ENCODE assay signal across 8 mouse cellular contexts in the genomic region with DNA sequence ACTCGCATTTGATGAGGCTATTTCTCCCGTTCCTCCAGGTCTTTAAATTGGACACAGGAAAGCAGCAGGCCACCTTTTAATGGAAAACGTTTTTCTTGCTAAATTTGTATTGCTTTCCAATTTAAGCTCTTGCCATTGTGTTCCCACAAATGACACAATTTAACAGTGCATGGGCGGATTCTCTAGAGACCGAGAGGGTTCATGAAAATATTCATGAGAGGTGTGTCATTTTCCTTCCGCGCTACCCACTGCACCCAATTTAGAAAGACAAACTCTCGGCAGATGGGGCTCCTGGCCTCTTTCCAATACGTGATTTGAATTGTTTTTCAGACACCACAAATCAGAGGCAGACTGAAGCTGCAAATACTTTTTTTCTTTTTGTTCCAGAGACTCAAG.
DNase-seq lines count a peak whose midpoint lies in the region; TF ChIP-seq lines count a peak whose summit lies in the region.

No protein-coding gene starts in this region.

- intact Hi-C loops in left cerebral cortex, adult 2 months (cut with DNase I): loop anchor here (2.0 kb wide), 1 partner anchor 27 kb away; no protein-coding TSS in a partner anchor

- H3K27ac ChIP-seq in left cerebral cortex, adult 2 months: peak overlapping the region; percentile 70

- TF ChIP-seq CTCF in left cerebral cortex, adult 2 months (IDR thresholded peaks at IDR 0.05): no peak

- H3K4me3 ChIP-seq in left cerebral cortex, adult 2 months: no peak overlapping the region

- peak; percentile 80 to 83 for DNase-seq in cerebellum, postnatal 10 days
- DNase-seq in frontal cortex, postnatal 25 days (ENCODE audit: low spot score in 2 of 2): peak; percentile 51 to 75
- DNase-seq in left cerebral cortex, adult 2 months (ENCODE audit: extremely low spot score in 1 of 2, low spot score in 2 of 2): peak; percentile 77 to 83
- peak; percentile 68 for DNase-seq in retina, embryonic 14.5 days (ENCODE audit: low spot score)
- DNase-seq in kidney, adult 11 months: no peak
- DNase-seq in thymus, postnatal 0 days (ENCODE audit: low spot score): no peak
- DNase-seq in gastrocnemius, adult 8-10 months (ENCODE audit: low spot score in 2 of 2): no peak
- no peak for DNase-seq in thymus, adult 18-20 months

Comparison
In these comparisons a context has a peak if more than half of its experiments do, and no peak if none do; other contexts are left out.
1. DNase-seq: peak in cerebellum, postnatal 10 days (2 of 2), frontal cortex, postnatal 25 days (2 of 2), left cerebral cortex, adult 2 months (2 of 2) and retina, embryonic 14.5 days (single experiment); none in kidney, adult 11 months (single experiment), thymus, postnatal 0 days (single experiment), gastrocnemius, adult 8-10 months (0 of 2) and thymus, adult 18-20 months (0 of 2).